ENCODE assay signal across 8 mouse cellular contexts in genomic region chr15:27856050-27856787, GRCm38 (mm10).
DNase-seq lines count a peak whose midpoint lies in the region; ATAC-seq lines count a peak whose summit lies in the region.

No protein-coding gene starts in this region.

- H3K9ac ChIP-seq in kidney, embryonic 14.5 days (ENCODE audit: low read depth, low read length), result no peak overlapping the region

- H3K36me3 ChIP-seq in kidney, embryonic 14.5 days (ENCODE audit: control insufficient read depth, insufficient read depth, low read length), result peaks cover 52% of the 10 kb centered on the region
- peaks cover 71% of the 10 kb centered on the region for H3K36me3 ChIP-seq in megakaryocyte, embryonic 14.5 days (replicated peaks; ENCODE audit: low read length)
- peaks cover 66% of the 10 kb centered on the region for H3K36me3 ChIP-seq in limb, embryonic 10.5 days

- H3K9me3 ChIP-seq in kidney, embryonic 14.5 days (ENCODE audit: control insufficient read depth, low read length), result no peaks in the 10 kb centered on the region
- H3K9me3 ChIP-seq in megakaryocyte, embryonic 14.5 days, result no peaks in the 10 kb centered on the region
- no peaks in the 10 kb centered on the region for H3K9me3 ChIP-seq in limb, embryonic 10.5 days (replicated peaks)

- no peaks in the 10 kb centered on the region for H3K4me1 ChIP-seq in kidney, embryonic 14.5 days (ENCODE audit: control insufficient read depth, insufficient read depth, low read length)
- H3K4me1 ChIP-seq in megakaryocyte, embryonic 14.5 days, result peaks cover 50% of the 10 kb centered on the region
- H3K4me1 ChIP-seq in limb, embryonic 10.5 days, result peaks cover 2% of the 10 kb centered on the region; the same call in 1 of the 2 replicates

- H3K4me3 ChIP-seq in kidney, embryonic 14.5 days (ENCODE audit: low read length), result no peak overlapping the region
- peak overlapping the region; percentile 88 for H3K4me3 ChIP-seq in megakaryocyte, embryonic 14.5 days (replicated peaks)
- H3K4me3 ChIP-seq in limb, embryonic 10.5 days, result no peak overlapping the region

- 0 out of 2 replicates have a peak, but pooled peaks have one; percentile 47 for ATAC-seq in erythroblast, adult 5-6 weeks (replicated peaks; ENCODE audit: low FRiP score, poor library complexity, severe bottlenecking)
- ATAC-seq in kidney, embryonic 14.5 days (ENCODE audit: low FRiP score, low TSS enrichment), result peak; percentile 61; the same call in 1 of the 2 replicates

- WGBS in kidney, embryonic 14.5 days, result 74% methylated on average over 29 of the region's 29 CpGs
- 78% methylated on average over 29 of the region's 29 CpGs for WGBS in limb, embryonic 10.5 days

- 0 out of 2 replicates have a peak overlapping the region, but pooled peaks have one; percentile 51 for H3K27ac ChIP-seq in kidney, embryonic 14.5 days (ENCODE audit: low read depth, low read length)
- H3K27ac ChIP-seq in limb, embryonic 10.5 days, result no peak overlapping the region

- DNase-seq in kidney, adult 11 months, result peak; percentile 23
- DNase-seq in kidney, adult 18-20 months, result no peak
- no peak for DNase-seq in layer of hippocampus, postnatal 10 days (ENCODE audit: low spot score in 2 of 2)
- DNase-seq in limb, embryonic 10.5 days (ENCODE audit: low spot score), result no peak
- no peak for DNase-seq in frontal cortex, postnatal 10 days (ENCODE audit: low spot score in 2 of 2)

- no peak overlapping the region; the same call in 1 of the 2 replicates for H3K4me2 ChIP-seq in kidney, embryonic 14.5 days (replicated peaks; ENCODE audit: low read depth, low read length)

- H3K27me3 ChIP-seq in kidney, embryonic 14.5 days (ENCODE audit: control insufficient read depth, insufficient read depth, low read length), result no peaks in the 10 kb centered on the region
- peaks cover 5% of the 10 kb centered on the region for H3K27me3 ChIP-seq in megakaryocyte, embryonic 14.5 days (replicated peaks)
- no peaks in the 10 kb centered on the region for H3K27me3 ChIP-seq in limb, embryonic 10.5 days (ENCODE audit: low read depth, poor library complexity, severe bottlenecking)
